Mouse (Mus musculus) embryo, embryonic 10 days (tissue): ENCODE results near the gene Gm47955.
"Not testable (repeated sequence)": the region's sequence is repeated elsewhere in the genome, so short reads cannot be mapped to it uniquely, and the experiment has no call there.

Source experiments
- DNase-seq: peaks from one replicate; pipeline ENCODE4 v3.0.0-alpha.2; 2015; ENCODE audit warnings: low spot score

Gene Gm47955

GRCm38 (mm10) chr1:82993947-82994346 lies 33.9 kb downstream of the Gm47955 start:
- no peak for DNase-seq

- not testable (repeated sequence) for DNase-seq
Measured at GRCm38 (mm10) chr1:83000306-83000705, 40.2 kb downstream of the Gm47955 start, which contains the start of gene Gm47959. Gene Gm47959 (plus strand): TSS chr1:83000548.

GRCm38 (mm10) chr1:83006218-83007179 lies 46.4 kb downstream of the Gm47955 start:
- no peak for DNase-seq

- DNase-seq: no peak
Measured at GRCm38 (mm10) chr1:83007471-83007870, 47.4 kb downstream of the Gm47955 start.
